Mouse (Mus musculus): ENCODE measurements at regions not wholly inside any gene's neighbourhood (a gene's known extent, or its start where the extent isn't known, plus 50 kb on each side); places are given as distances from the start of the nearest gene placed in this dataset.

- Histone ChIP-seq H3K9me3 (no peaks in the 10 kb centered on the region), H3K27ac (replicated peaks) (peak overlapping the region; percentile 59), H3K27me3 (replicated peaks; ENCODE audit: low read depth, poor library complexity, severe bottlenecking) (no peaks in the 10 kb centered on the region), H3K4me3 (no peak overlapping the region), H3K4me1 (peaks cover 27% of the 10 kb centered on the region), H3K36me3 (replicated peaks) (no peaks in the 10 kb centered on the region)
- WGBS: 68% methylated on average over 7 of the region's 7 CpGs
- peak; percentile 17 for DNase-seq (ENCODE audit: low spot score)
Measured at GRCm38 (mm10) chr10:37617708-37618300, 479.1 kb upstream of the Marcks start.

GRCm38 (mm10) chr10:37615926-37616691 is 477.4 kb upstream of the Marcks start:
- Histone ChIP-seq H3K4me3 (no peak overlapping the region), H3K27me3 (replicated peaks; ENCODE audit: low read depth, poor library complexity, severe bottlenecking) (no peaks in the 10 kb centered on the region), H3K27ac (replicated peaks) (peak overlapping the region; percentile 68), H3K36me3 (replicated peaks) (no peaks in the 10 kb centered on the region), H3K9me3 (no peaks in the 10 kb centered on the region), H3K4me1 (peaks cover 27% of the 10 kb centered on the region)
- 63% methylated on average over 4 of the region's 4 CpGs for WGBS
- peak; percentile 59 for DNase-seq (ENCODE audit: low spot score)

- H3K27ac ChIP-seq (replicated peaks): no peak overlapping the region
- no peak overlapping the region for H3K4me3 ChIP-seq
- DNase-seq (ENCODE audit: low spot score): no peak
- no peaks in the 10 kb centered on the region for H3K27me3 ChIP-seq (replicated peaks; ENCODE audit: low read depth, poor library complexity, severe bottlenecking)
- peaks cover 27% of the 10 kb centered on the region for H3K4me1 ChIP-seq
- no peaks in the 10 kb centered on the region for H3K36me3 ChIP-seq (replicated peaks)
- 86% methylated on average over 1 of the region's 1 CpGs for WGBS
- no peaks in the 10 kb centered on the region for H3K9me3 ChIP-seq
Measured at GRCm38 (mm10) chr10:37613936-37614335, 475.2 kb upstream of the Marcks start.

GRCm38 (mm10) chr10:37603529-37603928 is 464.8 kb upstream of the Marcks start:
- no peak for DNase-seq (ENCODE audit: low spot score)
- no peak overlapping the region for H3K27ac ChIP-seq (replicated peaks)
- 42% methylated on average over 1 of the region's 1 CpGs for WGBS

GRCm38 (mm10) chr10:37602936-37603335 is 464.2 kb upstream of the Marcks start:
- peaks cover 7% of the 10 kb centered on the region; the same call in 1 of the 2 replicates for H3K4me1 ChIP-seq
- H3K4me3 ChIP-seq: no peak overlapping the region
- no peaks in the 10 kb centered on the region for H3K9me3 ChIP-seq
- H3K36me3 ChIP-seq (replicated peaks): no peaks in the 10 kb centered on the region
- no peaks in the 10 kb centered on the region for H3K27me3 ChIP-seq (replicated peaks; ENCODE audit: low read depth, poor library complexity, severe bottlenecking)
- 79% methylated on average over 2 of the region's 2 CpGs for WGBS
- no peak for DNase-seq (ENCODE audit: low spot score)
- no peak overlapping the region for H3K27ac ChIP-seq (replicated peaks)

More at GRCm38 (mm10) chr10:37603529-37603928, 464.8 kb upstream of the Marcks start:
- no peaks in the 10 kb centered on the region for H3K9me3 ChIP-seq
- peaks cover 7% of the 10 kb centered on the region; the same call in 1 of the 2 replicates for H3K4me1 ChIP-seq
- H3K27me3 ChIP-seq (replicated peaks; ENCODE audit: low read depth, poor library complexity, severe bottlenecking): no peaks in the 10 kb centered on the region
- H3K36me3 ChIP-seq (replicated peaks): no peaks in the 10 kb centered on the region
- H3K4me3 ChIP-seq: no peak overlapping the region

GRCm38 (mm10) chr10:37589889-37590288 is 451.2 kb upstream of the Marcks start:
- no peak overlapping the region for H3K4me3 ChIP-seq
- H3K9me3 ChIP-seq: no peaks in the 10 kb centered on the region
- no peak overlapping the region for H3K27ac ChIP-seq (replicated peaks)
- H3K36me3 ChIP-seq (replicated peaks): no peaks in the 10 kb centered on the region
- H3K4me1 ChIP-seq: no peaks in the 10 kb centered on the region
- no peak for DNase-seq (ENCODE audit: low spot score)
- H3K27me3 ChIP-seq (replicated peaks; ENCODE audit: low read depth, poor library complexity, severe bottlenecking): no peaks in the 10 kb centered on the region
- 83% methylated on average over 2 of the region's 2 CpGs for WGBS

- no peak overlapping the region for H3K27ac ChIP-seq (replicated peaks)
- WGBS: 97% methylated on average over 1 of the region's 1 CpGs
- no peak for DNase-seq (ENCODE audit: low spot score)
- no peak overlapping the region for H3K4me3 ChIP-seq
- H3K36me3 ChIP-seq (replicated peaks): no peaks in the 10 kb centered on the region
- no peaks in the 10 kb centered on the region for H3K4me1 ChIP-seq
- H3K9me3 ChIP-seq: no peaks in the 10 kb centered on the region
- H3K27me3 ChIP-seq (replicated peaks; ENCODE audit: low read depth, poor library complexity, severe bottlenecking): no peaks in the 10 kb centered on the region
Measured at GRCm38 (mm10) chr10:37589009-37589408, 450.3 kb upstream of the Marcks start.

- Histone ChIP-seq H3K27me3 (replicated peaks; ENCODE audit: low read depth, poor library complexity, severe bottlenecking) (no peaks in the 10 kb centered on the region), H3K27ac (replicated peaks) (no peak overlapping the region), H3K4me1 (no peaks in the 10 kb centered on the region), H3K36me3 (replicated peaks) (no peaks in the 10 kb centered on the region), H3K4me3 (no peak overlapping the region), H3K9me3 (no peaks in the 10 kb centered on the region)
- WGBS: 81% methylated on average over 2 of the region's 2 CpGs
- DNase-seq (ENCODE audit: low spot score): no peak
Measured at GRCm38 (mm10) chr10:37571171-37571570, 432.5 kb upstream of the Marcks start.

- no peak overlapping the region for H3K27ac ChIP-seq (replicated peaks)
- H3K4me1 ChIP-seq: peaks cover 8% of the 10 kb centered on the region
- DNase-seq (ENCODE audit: low spot score): no peak
- no peaks in the 10 kb centered on the region for H3K36me3 ChIP-seq (replicated peaks)
- H3K4me3 ChIP-seq: no peak overlapping the region
- H3K27me3 ChIP-seq (replicated peaks; ENCODE audit: low read depth, poor library complexity, severe bottlenecking): no peaks in the 10 kb centered on the region
- H3K9me3 ChIP-seq: no peaks in the 10 kb centered on the region
- 92% methylated on average over 2 of the region's 2 CpGs for WGBS
Measured at GRCm38 (mm10) chr10:37561705-37562104, 423.0 kb upstream of the Marcks start.

GRCm38 (mm10) chr10:37549446-37549845 is 410.7 kb upstream of the Marcks start:
- H3K4me1 ChIP-seq: no peaks in the 10 kb centered on the region
- no peak for DNase-seq (ENCODE audit: low spot score)
- no peak overlapping the region for H3K27ac ChIP-seq (replicated peaks)
- no peak overlapping the region for H3K4me3 ChIP-seq
- no peaks in the 10 kb centered on the region for H3K27me3 ChIP-seq (replicated peaks; ENCODE audit: low read depth, poor library complexity, severe bottlenecking)
- 0 out of 2 replicates have a peak, but pooled peaks cover 2% of the 10 kb centered on the region for H3K9me3 ChIP-seq
- WGBS: 85% methylated on average over 2 of the region's 2 CpGs
- no peaks in the 10 kb centered on the region for H3K36me3 ChIP-seq (replicated peaks)

- Histone ChIP-seq H3K4me1 (no peaks in the 10 kb centered on the region), H3K36me3 (replicated peaks) (no peaks in the 10 kb centered on the region), H3K27me3 (replicated peaks; ENCODE audit: low read depth, poor library complexity, severe bottlenecking) (no peaks in the 10 kb centered on the region), H3K4me3 (no peak overlapping the region), H3K27ac (replicated peaks) (no peak overlapping the region), H3K9me3 (no peaks in the 10 kb centered on the region)
- 84% methylated on average over 1 of the region's 1 CpGs for WGBS
- DNase-seq (ENCODE audit: low spot score): no peak
Measured at GRCm38 (mm10) chr10:37540703-37541102, 402.0 kb upstream of the Marcks start.

- Histone ChIP-seq H3K36me3 (replicated peaks) (no peaks in the 10 kb centered on the region), H3K27ac (replicated peaks) (no peak overlapping the region), H3K4me3 (no peak overlapping the region), H3K4me1 (no peaks in the 10 kb centered on the region), H3K9me3 (no peaks in the 10 kb centered on the region; the same call in 1 of the 2 replicates), H3K27me3 (replicated peaks; ENCODE audit: low read depth, poor library complexity, severe bottlenecking) (no peaks in the 10 kb centered on the region)
- no peak for DNase-seq (ENCODE audit: low spot score)
- WGBS: 89% methylated on average over 3 of the region's 3 CpGs
Measured at GRCm38 (mm10) chr10:37505966-37506615, 367.4 kb upstream of the Marcks start.

GRCm38 (mm10) chr10:37504468-37504867 is 365.7 kb upstream of the Marcks start:
- H3K27me3 ChIP-seq (replicated peaks; ENCODE audit: low read depth, poor library complexity, severe bottlenecking): no peaks in the 10 kb centered on the region
- no peak for DNase-seq (ENCODE audit: low spot score)
- no peak overlapping the region for H3K27ac ChIP-seq (replicated peaks)
- 74% methylated on average over 2 of the region's 2 CpGs for WGBS
- H3K36me3 ChIP-seq (replicated peaks): no peaks in the 10 kb centered on the region
- H3K4me3 ChIP-seq: no peak overlapping the region
- H3K4me1 ChIP-seq: no peaks in the 10 kb centered on the region
- H3K9me3 ChIP-seq: no peaks in the 10 kb centered on the region; the same call in 1 of the 2 replicates

Data from embryonic facial prominence, embryonic 10.5 days (tissue).